Mouse (Mus musculus): ENCODE data around the gene Gba2. TPM values are rescaled to one million over a fixed set of nuclear protein-coding genes. Genes with fewer than 3 reads are reported as not detected.

The Gba2 gene
- polyA plus RNA-seq, 1 experiment from 2014 or later: 15.9 TPM

DNA sequence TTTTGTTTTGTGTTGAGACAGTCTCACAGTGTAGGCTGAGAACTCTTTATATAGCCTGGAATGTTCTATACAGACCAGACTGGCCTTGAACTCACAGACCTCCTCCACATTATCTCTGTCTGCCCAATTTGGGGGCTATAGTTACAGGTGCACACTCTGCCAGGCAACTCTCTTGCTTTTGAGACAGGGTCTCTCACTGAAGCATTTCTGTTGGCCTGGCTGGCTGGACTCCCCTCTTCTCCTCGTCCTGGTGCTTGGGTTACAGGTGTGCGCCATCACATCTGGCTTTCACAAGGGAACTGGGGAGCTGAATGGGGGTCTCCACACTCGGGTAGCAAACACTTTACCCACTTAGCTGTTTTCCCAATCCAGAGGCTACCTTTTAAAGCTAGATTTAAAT lies 13.3 kb upstream of the Gba2 start:
- Histone ChIP-seq H3K4me1 (replicated peaks; ENCODE audit: insufficient read depth, low read length) (no peaks in the 10 kb centered on the region), H3K36me3 (ENCODE audit: insufficient read depth, low read length) (no peaks in the 10 kb centered on the region), H3K4me3 (replicated peaks; ENCODE audit: low read depth, low read length) (no peak overlapping the region), H3K4me2 (ENCODE audit: low read length) (no peak overlapping the region), H3K27me3 (ENCODE audit: insufficient read depth, low read length) (no peaks in the 10 kb centered on the region), H3K9me3 (replicated peaks; ENCODE audit: low read length) (no peaks in the 10 kb centered on the region), H3K9ac (ENCODE audit: low read depth, low read length) (no peak overlapping the region), H3K27ac (no peak overlapping the region)
- TF ChIP-seq CTCF (IDR thresholded peaks at IDR 0.05; ENCODE audit: low read depth): no peak
- no peak for ATAC-seq (replicated peaks; ENCODE audit: low FRiP score, low read depth)
- 74% methylated on average over 3 of the region's 3 CpGs for WGBS
- DNase-seq (ENCODE audit: low spot score): no peak

DNA sequence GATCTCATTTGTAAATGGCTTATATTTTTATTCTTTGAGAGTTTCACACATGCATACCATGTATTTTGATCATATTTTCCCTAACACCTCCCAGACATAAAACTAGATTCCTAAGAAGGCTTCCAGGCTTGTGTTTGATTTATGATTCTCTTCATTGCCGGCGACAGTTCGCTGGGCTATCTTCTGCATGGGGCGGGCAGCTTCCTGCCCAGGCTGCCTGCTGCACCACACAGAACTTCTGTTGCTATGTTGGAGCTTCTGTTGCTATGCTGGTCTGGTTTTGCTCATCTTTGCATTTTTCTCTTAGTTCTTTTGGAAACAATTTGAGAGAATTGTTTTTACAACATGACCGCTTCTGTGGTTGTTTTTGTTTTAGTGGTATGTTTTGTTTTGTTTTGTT lies 12.9 kb upstream of the Gba2 start:
- H3K4me1 ChIP-seq (replicated peaks; ENCODE audit: insufficient read depth, low read length): no peaks in the 10 kb centered on the region
- DNase-seq (ENCODE audit: low spot score) (peak; percentile 35), ATAC-seq (replicated peaks; ENCODE audit: low FRiP score, low read depth) (no peak)
- H3K9ac ChIP-seq (ENCODE audit: low read depth, low read length): no peak overlapping the region
- no peak overlapping the region for H3K4me3 ChIP-seq (replicated peaks; ENCODE audit: low read depth, low read length)
- no peak overlapping the region for H3K4me2 ChIP-seq (ENCODE audit: low read length)
- H3K27me3 ChIP-seq (ENCODE audit: insufficient read depth, low read length): no peaks in the 10 kb centered on the region
- no peak overlapping the region for H3K27ac ChIP-seq
- 29% methylated on average over 5 of the region's 5 CpGs for WGBS
- TF ChIP-seq CTCF (IDR thresholded peaks at IDR 0.05; ENCODE audit: low read depth): no peak
- no peaks in the 10 kb centered on the region for H3K36me3 ChIP-seq (ENCODE audit: insufficient read depth, low read length)
- H3K9me3 ChIP-seq (replicated peaks; ENCODE audit: low read length): no peaks in the 10 kb centered on the region

DNA sequence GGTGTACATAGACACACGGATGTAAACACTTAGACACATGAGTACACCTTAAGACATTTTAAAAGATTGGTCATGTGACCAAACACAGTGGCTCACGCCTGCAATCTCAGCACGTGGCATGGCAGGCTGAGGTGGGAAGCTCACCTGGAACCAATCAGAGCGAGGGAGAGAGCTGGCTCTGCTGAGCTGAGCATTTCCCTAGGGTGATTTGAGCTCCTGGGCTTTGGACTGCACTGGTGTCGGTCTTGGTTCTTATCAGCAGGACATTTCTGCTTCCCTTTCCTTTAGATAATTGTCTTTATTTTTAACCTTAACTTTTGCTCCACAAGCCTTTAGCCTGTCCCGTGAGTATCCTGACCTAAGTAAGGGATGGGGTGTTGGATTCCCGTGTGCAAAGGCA lies 9.0 kb upstream of the Gba2 start:
- ATAC-seq (replicated peaks; ENCODE audit: low FRiP score, low read depth) (no peak), DNase-seq (ENCODE audit: low spot score) (no peak)
- Histone ChIP-seq H3K4me2 (ENCODE audit: low read length) (no peak overlapping the region), H3K27me3 (ENCODE audit: insufficient read depth, low read length) (no peaks in the 10 kb centered on the region), H3K36me3 (ENCODE audit: insufficient read depth, low read length) (peaks cover 13% of the 10 kb centered on the region), H3K27ac (no peak overlapping the region), H3K9me3 (replicated peaks; ENCODE audit: low read length) (no peaks in the 10 kb centered on the region), H3K4me1 (replicated peaks; ENCODE audit: insufficient read depth, low read length) (0 out of 2 replicates have a peak, but pooled peaks cover 5% of the 10 kb centered on the region), H3K9ac (ENCODE audit: low read depth, low read length) (no peak overlapping the region), H3K4me3 (replicated peaks; ENCODE audit: low read depth, low read length) (no peak overlapping the region)
- TF ChIP-seq CTCF (IDR thresholded peaks at IDR 0.05; ENCODE audit: low read depth): no peak
- WGBS: 55% methylated on average over 7 of the region's 7 CpGs

DNA sequence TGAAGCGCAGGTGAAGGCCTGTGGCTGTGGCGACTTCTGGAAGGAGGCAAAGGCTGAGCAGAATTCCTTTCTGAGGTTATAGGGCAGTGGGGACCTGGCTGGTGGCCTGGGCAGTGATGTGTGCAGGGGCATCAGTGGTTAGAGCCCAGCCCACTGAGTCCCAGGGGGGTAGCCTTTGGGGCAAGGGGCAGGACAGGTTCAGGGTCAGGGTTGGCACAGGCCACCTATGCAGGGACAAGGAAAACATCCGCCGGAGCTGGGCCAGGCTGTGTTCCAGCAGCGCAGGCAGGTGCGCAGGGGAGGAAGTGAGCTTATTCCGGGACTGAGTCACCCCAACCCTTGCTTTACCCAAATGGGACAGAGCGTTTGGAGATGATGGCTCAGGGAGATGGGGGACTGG lies 7.7 kb upstream of the Gba2 start:
- TF ChIP-seq CTCF (IDR thresholded peaks at IDR 0.05; ENCODE audit: low read depth): no peak
- H3K27me3 ChIP-seq (ENCODE audit: insufficient read depth, low read length): no peaks in the 10 kb centered on the region
- WGBS: 65% methylated on average over 8 of the region's 8 CpGs
- no peak overlapping the region for H3K4me2 ChIP-seq (ENCODE audit: low read length)
- no peak for ATAC-seq (replicated peaks; ENCODE audit: low FRiP score, low read depth)
- DNase-seq (ENCODE audit: low spot score): no peak
- no peak overlapping the region for H3K4me3 ChIP-seq (replicated peaks; ENCODE audit: low read depth, low read length)
- no peak overlapping the region for H3K9ac ChIP-seq (ENCODE audit: low read depth, low read length)
- 0 out of 2 replicates have a peak, but pooled peaks cover 5% of the 10 kb centered on the region for H3K4me1 ChIP-seq (replicated peaks; ENCODE audit: insufficient read depth, low read length)
- H3K27ac ChIP-seq: no peak overlapping the region
- peaks cover 25% of the 10 kb centered on the region for H3K36me3 ChIP-seq (ENCODE audit: insufficient read depth, low read length)
- H3K9me3 ChIP-seq (replicated peaks; ENCODE audit: low read length): no peaks in the 10 kb centered on the region

DNA sequence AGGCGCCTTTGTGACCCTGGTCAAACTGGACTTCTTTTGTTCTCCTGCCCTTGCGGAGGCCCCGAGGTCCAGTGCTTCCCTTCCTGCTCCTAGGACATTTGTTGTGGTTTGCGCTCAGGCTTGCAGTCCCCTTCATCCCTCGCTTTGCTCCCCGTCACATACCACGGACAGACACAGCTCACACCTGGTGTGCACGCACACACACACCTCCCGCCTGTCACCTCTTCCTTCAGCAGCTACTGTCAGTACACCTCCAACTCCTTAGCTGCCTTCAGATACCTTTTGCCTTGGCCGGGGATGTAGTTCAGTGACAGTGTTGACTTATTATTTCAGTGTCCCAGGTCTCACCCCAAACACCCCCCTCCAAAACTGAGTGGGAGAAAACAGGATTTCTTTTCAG lies 7.0 kb upstream of the Gba2 start:
- TF ChIP-seq CTCF (IDR thresholded peaks at IDR 0.05; ENCODE audit: low read depth): no peak
- Histone ChIP-seq H3K27me3 (ENCODE audit: insufficient read depth, low read length) (no peaks in the 10 kb centered on the region), H3K4me1 (replicated peaks; ENCODE audit: insufficient read depth, low read length) (0 out of 2 replicates have a peak, but pooled peaks cover 5% of the 10 kb centered on the region), H3K4me3 (replicated peaks; ENCODE audit: low read depth, low read length) (no peak overlapping the region), H3K4me2 (ENCODE audit: low read length) (no peak overlapping the region), H3K36me3 (ENCODE audit: insufficient read depth, low read length) (peaks cover 29% of the 10 kb centered on the region), H3K27ac (no peak overlapping the region), H3K9ac (ENCODE audit: low read depth, low read length) (no peak overlapping the region), H3K9me3 (replicated peaks; ENCODE audit: low read length) (no peaks in the 10 kb centered on the region)
- ATAC-seq (replicated peaks; ENCODE audit: low FRiP score, low read depth) (no peak), DNase-seq (ENCODE audit: low spot score) (no peak)
- 37% methylated on average over 9 of the region's 10 CpGs for WGBS

DNA sequence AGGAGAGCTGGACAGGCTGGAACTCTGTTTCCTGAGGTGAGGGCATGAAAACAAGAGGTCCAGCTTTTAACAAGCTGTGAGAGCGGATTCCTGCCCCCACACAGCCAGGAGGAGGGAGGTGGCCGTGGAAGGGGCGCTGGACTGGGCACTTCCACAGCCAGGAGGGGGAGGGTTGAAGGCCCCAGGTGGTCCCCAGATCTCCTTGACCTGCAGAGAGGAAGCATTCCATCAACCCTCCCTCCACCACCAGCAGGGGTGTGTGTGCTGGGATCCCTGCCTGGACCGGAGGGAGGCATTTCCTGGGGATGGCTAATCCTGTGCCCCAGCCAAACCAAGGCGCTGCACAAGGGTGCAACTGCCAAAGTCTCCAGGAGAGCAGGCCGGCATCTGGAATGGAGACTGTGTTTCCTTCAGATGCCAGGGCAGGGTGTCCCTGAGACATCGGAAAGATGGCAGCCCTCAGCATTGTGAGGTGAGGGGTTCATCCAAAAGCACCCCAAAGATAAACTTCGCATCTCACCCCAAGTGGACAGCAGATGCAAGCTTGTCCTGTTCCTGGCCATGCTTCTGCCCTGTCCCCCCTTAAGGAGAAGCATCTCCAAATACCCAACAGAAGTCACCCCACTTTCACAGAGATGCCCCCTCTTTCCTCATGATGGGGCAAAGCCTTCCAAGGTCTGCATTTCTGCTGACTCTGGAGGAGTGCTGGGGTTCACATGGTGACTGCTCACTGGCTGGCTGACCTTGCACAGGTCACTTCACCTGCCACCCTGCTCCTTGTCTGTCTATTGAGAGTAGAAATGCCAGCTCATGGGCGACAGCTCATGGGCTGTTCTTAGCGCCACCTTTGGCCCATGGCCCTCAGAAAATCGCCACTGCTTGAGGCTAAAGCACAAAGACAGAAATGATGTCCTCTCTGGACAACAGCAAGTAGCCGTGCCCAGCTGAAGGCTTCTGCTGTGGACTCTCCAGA lies 6.1 kb upstream of the Gba2 start, which contains the start of gene Msmp:
Gene Msmp (minus strand): TSS at position 51 of the 973 bp plus-strand sequence.
- Histone ChIP-seq H3K4me3 (replicated peaks; ENCODE audit: low read depth, low read length) (no peak within 1 kb of the TSS), H3K36me3 (ENCODE audit: insufficient read depth, low read length) (peaks cover 29% of the 10 kb centered on the region), H3K27me3 (ENCODE audit: insufficient read depth, low read length) (no peaks in the 10 kb centered on the region), H3K27ac (no peak within 1 kb of the TSS; the same call in 1 of the 2 replicates), H3K4me2 (ENCODE audit: low read length) (no peak within 1 kb of the TSS), H3K4me1 (replicated peaks; ENCODE audit: insufficient read depth, low read length) (peaks cover 6% of the 10 kb centered on the region; the same call in 1 of the 2 replicates), H3K9ac (ENCODE audit: low read depth, low read length) (no peak within 1 kb of the TSS), H3K9me3 (replicated peaks; ENCODE audit: low read length) (no peaks in the 10 kb centered on the region)
- TF ChIP-seq CTCF (IDR thresholded peaks at IDR 0.05; ENCODE audit: low read depth): no peak
- DNase-seq (ENCODE audit: low spot score): no peak
- no peak for ATAC-seq (replicated peaks; ENCODE audit: low FRiP score, low read depth)
- WGBS: 54% methylated on average over 12 of the region's 12 CpGs
